Mouse (Mus musculus) embryonic facial prominence, embryonic 13.5 days (tissue): ENCODE measurements around the gene Pdlim3. TPM values are rescaled to one million over a fixed set of nuclear protein-coding genes. Genes with fewer than 3 reads are reported as not detected.

Source experiments
- polyA plus RNA-seq: library from polyadenylated mRNA; unstranded; fragments of >200 nt; fragmentation: Nextera tagmentation; extraction: Ambion mirVana; gene quantifications from 2 replicates; pipeline ENCODE4 v1.2.1, GENCODE M21; 2015

The Pdlim3 gene
- polyA plus RNA-seq, 1 experiment from 2014 or later: 15.9 TPM

Other genes starting within 250 kb of the Pdlim3 start
- not detected in 2 replicates for gene Ccdc110, start 49.2 kb downstream of the Pdlim3 start, polyA plus RNA-seq
- gene 1700029J07Rik, start 89.8 kb downstream of the Pdlim3 start, polyA plus RNA-seq: 4.7 and 5.8 TPM in 2 replicates
- 94.7 and 102 TPM in 2 replicates for gene Ufsp2, start 90.1 kb downstream of the Pdlim3 start, polyA plus RNA-seq
- 0.43 and 0.48 TPM in 2 replicates for gene Lrp2bp, start 113.8 kb downstream of the Pdlim3 start, polyA plus RNA-seq
- gene Ankrd37, start 120.2 kb downstream of the Pdlim3 start, polyA plus RNA-seq: 22.0 and 30.2 TPM in 2 replicates